Mouse (Mus musculus) embryo, embryonic 10 days (tissue): ENCODE data around the gene Camk2g.

Source experiments
- DNase-seq: peaks from one replicate; pipeline ENCODE4 v3.0.0-alpha.2; 2015; ENCODE audit warnings: low spot score

Camk2g gene

DNA sequence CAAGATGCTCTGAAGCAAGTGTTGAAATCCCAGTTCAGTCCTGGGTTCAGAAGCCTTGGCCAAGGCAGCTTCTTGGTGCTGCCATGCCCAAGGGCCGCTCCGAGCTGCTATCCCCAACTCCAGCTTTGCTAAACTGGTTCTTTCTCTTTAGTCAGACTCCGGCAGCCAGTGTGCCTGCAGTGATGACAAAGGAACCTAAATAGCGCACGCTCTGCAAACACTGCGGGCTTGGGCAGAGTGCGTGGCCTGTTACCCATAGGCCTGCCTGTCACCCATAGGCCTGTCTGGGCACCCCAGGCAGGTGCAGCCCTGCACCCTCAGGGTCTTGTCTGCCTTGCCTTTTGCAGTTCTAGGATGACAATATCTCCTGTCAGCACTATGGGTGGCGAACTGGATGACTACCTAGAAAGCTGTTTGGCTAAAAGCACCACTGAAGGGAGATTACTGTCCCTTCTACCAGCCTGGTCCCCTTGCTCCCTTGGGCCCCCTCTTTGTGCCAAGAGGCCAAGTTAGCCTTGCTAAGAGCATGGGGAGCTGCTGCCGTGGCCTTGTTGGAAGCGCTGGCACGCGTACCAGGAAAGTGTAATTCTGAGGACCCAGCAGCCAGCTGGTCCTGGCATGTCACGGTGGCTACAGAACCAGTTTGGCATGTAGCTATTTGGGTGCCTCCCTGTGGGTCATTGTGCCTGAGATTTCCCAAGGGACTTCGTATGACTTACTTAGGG is 12.4 kb upstream of the Camk2g start:
- no peak for DNase-seq

DNA sequence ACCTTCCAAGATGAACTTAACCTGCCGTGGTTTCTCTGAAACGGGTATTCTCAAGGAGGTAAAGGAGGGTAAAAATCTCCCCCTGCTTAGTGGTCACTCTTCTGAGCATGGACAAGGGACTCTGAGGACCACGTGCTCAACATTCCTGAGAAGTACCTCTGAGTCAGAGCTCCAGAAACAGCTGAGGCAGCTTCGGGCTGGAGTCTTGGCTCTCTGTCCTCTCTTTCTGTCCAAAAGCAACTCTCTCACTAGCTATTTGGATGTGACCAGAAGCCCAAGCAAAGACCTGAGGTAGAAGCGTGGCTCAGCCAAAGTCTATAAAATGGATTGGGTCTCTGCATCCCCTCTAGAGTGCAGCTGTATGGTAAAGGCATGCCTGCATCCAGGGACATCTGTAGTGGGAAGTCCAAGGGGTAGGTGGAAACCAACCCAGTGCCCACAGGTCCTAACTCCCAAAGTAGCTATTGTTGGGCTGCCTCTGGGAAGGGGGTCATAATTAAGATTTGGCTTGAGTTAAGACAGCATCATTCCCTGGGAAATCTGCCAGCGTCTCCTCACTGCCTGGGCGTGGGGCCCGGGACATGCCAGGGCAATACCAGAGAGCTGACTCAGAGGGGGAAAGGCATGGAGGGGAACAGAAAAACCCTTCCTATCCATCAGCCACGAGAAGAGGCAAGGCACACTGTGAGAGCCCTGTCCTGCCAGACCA is 11.2 kb upstream of the Camk2g start:
- DNase-seq = no peak

DNA sequence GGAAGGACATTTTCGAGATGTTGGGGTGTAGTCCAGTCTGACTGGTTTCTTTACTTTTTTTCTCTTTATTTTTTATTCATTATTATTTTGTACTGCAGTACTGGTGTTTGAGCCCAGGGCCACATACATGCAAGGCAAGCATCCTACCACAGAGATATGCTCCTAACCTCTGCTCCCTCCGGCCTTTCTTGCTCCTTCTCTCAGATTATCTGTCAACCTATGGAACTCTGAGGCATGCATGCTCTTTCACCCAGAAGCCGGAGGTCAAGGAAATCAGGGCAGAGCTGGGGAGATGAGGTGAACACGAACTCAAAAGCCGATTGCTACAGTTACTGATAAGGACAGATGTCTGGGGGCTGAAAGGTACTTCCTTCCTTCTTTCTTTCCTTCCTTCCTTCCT is 10.6 kb upstream of the Camk2g start:
- no peak for DNase-seq

DNA sequence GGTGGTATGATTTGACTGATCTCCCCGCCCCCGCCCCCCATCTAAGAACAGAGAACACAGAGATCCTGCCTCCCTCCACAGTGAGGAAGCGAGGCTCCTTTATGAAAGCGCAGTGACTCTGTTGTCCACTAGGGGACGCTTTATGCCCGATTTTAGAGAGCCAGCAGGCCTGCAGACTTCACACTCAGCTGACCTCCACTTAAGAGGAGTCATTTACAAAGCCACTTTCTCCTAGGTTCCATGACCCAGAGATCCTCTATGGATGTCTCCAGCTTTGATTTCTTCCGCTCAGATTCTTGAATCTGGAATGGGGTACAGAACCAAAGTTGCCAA is 9.7 kb upstream of the Camk2g start:
- DNase-seq = peak; percentile 88

DNA sequence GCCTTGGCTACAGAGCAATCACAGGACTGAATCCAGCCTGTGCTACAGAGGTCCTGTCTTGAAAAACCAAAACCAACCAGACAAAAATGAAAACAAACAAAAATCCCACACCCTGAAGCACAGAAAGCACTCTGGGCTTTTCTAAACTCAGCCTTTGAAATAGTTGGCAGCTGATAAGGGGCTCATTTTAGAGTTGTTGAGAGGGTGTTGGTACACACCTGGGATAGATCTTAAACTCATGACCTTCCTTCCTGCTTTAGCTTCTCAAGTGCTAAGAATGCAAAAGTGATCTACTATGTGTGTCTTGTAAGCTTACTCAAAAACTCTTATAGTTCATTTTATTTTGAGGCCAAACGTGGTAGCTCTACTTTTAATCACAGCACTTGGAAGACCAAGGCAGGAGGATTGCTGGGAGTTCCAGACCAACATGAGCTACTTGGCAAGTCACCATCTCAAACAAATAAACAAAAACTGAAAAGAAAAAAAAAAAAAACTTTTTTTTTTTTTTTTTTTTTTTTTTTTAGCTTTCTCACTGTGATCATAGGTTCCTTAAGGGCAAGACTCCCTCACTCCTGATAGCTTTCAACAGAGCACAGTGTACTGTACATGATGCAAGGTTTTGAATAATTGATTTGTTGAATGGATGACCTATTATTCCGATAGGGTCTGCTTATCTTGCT is 9.2 kb upstream of the Camk2g start:
- DNase-seq = no peak

DNA sequence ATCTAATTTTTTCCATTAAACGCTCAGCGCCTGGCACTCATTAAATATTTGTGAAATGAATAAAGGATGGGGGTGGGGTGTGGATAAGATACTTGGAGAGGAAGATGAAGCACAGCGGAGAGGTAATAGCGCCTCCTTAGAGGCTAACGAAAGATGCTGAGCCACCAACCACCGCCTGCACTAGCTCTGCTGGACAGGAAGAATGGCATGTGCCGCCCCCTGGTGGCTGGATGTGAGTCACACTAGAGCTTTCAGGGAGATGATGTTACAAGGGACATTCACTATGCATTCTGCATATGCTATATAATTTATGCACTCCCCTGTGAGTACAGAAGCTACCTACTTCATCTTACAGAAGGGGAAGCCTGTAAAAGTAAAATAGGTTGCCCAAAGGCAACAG is 4.9 kb upstream of the Camk2g start:
- DNase-seq = peak; percentile 93

DNA sequence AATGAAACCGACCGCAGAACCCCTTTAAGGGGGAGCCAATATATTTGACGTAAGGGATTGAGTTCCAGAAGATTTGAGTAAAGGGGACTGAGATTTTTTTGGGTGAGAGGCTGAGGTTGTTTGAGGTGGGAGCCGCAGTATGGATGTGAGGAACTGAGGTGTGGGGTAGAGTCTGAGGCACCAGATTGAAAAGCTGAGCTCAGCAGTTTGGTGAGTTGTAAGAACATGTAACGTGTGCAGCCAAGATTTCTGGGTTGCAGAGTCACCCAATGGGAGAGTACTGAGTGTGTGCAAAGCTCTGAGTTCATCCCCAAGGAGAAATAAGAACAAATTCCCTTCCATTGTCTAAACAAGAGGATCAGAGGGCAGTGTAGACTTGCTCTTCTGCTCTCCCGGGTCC is 4.4 kb upstream of the Camk2g start:
- no peak for DNase-seq

DNA sequence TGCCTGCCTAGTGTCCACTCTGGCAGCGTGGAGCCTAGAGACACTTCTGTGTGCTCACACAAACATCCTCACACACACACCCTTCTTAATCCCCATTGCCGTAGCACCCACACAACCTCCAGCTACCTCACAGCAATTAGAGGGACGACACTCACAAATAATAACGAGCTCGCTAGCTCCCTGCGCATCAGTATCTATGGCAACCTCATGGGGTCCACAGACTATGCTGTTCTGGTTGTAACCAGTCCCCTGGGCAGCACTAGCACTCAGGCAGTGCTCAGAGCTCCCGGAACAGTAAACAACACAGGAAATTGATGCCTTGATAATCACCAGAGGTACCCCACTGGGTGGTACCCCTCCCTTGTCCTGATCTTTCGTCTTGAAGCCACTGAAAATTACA is 2.8 kb upstream of the Camk2g start:
- peak; percentile 23 for DNase-seq

DNA sequence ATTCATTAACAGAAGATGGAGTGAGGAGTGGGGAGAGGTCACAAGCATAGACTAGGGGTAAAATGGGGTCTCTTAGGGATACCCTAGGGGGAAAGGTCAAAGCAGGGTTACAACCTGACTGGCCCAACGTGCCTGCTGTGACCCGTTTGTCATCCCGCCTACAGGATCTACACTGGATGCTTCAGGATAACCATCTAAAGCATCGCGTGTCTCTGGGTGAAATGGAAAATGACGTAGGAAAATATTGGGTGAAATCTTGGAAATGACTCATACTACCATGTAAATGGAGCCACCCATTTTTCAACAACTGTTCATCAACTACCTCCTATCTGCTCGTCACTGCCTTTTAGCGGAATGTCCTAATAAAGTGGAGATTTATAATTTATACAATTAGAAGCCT is 2.3 kb upstream of the Camk2g start:
- no peak for DNase-seq

DNA sequence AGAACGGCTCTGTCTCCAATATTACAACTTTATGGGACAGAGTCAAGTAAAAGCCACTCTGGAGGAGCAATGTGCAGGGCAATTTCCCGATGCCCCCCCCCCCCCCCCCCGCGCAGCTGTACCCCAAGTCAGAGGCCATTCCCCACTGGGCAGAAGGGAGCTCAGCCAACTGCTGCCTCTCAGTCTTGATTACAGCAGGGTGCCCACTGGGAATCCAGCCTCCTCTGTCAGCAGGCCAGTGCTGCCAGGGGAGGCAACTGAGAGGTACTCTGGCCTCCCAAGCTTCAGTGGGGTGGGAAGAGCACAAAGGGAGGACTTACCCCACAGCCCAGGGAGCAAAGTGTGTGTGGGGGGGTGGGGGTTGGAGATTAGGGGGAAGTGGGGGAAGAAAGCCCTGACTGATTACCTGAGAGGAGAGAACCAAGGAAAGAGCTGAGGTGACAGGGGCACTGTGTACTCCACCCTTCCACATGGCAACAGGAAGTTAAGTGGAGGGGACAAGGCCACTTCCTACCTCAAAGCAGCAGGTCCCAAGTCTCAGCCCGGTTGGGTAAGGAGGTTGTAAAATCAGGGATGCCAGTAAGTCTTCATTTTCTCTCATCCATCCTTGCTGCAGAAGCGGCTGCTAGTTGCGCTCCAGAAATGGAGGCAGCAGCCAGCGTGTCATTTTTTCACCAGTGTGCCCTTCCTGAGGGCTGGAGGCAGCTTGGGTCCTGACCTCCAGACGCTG is 1.7 kb upstream of the Camk2g start:
- DNase-seq = no peak

DNA sequence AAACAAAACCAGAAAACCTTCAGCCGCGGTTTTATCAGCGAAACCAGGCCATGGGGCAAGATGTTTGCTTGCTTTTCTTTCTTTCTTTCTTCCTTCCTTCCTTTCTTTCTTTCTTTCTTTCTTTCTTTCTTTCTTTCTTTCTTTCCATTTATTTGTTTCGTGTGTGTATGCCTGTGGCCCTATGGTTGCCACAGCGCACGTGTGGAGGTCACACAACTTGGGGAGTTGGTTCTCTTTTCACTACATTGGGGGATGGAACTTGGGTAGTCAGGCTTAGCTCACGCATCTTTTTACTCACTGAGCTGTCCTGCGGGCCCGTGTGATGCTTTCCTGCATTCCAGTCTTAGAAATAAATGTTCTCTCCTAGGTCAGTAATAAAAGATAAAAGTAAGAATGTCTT is 701 bp upstream of the Camk2g start:
- DNase-seq = peak; percentile 11

DNA sequence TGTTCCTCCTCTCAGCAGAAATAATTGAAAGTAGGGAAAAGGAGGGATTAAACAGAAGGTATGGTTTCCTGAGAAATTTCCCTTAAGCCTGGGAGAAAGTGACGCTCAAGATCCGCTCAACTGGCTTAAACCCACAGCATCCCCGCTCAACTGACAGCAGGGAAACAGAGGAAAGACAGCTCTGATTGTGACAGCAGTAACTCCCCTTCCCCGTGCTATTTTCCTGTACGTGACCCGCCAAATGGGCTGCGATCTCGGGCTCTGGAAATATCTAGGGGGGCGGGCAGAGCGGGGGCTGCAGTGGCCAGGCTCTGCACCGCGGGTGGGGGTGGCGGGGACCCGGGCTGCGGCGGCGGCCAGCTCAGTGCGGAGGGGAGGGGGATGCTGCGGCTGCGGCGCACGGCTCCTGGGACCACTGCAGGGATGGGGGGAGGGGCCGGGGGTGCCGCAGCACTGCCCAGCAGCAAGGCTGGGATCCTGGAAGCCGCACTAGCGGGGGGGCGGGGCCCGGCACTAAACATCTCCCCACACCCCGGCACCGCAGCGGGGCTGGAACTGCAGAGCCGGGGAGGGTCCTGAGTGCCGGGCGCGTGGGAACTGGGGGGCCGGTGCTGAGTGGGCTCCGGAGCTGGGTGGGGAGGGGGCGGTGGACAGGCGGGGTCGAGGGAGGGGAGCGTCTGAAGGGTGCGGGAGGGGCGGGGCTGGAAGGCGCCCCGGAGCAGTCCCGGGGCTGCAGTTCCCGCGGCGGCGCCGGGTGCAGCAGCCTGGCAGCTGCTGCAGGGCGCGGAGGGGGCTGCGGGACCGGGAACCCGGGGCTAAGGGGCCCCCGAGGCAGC is 748 bp downstream of the Camk2g start:
- peak; percentile 42 for DNase-seq

DNA sequence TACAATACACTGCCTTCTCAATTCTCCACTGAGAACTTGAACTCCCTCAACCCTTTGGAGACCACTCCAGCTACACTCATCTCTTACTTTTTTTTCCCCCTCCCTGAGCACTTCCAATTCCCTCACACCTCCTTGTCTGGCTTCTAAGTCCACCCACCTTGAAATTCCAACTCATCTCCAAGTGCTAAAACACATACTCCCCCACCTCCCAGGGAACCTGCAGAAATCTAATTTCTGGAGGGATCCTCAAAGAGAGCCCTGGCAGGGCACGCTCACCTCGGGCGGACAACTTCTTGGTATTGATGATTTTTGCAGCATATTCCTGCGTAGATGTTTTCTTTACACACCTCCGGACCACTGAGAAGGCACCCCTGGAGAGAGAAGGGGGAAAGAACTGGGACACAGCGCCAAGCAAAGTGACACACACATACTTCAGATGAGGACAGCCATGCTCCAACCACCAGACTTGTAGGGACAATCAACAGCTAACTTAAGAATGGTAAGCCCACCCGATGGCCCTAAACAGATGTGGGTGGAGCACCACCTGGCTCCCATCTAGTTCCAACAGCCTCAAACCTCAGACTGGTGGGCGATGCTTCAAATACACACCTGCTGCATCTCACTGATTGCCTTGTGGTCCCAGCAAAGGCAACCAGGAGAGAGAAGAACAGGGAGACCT is 1.5 kb downstream of the Camk2g start:
- peak; percentile 7 for DNase-seq

DNA sequence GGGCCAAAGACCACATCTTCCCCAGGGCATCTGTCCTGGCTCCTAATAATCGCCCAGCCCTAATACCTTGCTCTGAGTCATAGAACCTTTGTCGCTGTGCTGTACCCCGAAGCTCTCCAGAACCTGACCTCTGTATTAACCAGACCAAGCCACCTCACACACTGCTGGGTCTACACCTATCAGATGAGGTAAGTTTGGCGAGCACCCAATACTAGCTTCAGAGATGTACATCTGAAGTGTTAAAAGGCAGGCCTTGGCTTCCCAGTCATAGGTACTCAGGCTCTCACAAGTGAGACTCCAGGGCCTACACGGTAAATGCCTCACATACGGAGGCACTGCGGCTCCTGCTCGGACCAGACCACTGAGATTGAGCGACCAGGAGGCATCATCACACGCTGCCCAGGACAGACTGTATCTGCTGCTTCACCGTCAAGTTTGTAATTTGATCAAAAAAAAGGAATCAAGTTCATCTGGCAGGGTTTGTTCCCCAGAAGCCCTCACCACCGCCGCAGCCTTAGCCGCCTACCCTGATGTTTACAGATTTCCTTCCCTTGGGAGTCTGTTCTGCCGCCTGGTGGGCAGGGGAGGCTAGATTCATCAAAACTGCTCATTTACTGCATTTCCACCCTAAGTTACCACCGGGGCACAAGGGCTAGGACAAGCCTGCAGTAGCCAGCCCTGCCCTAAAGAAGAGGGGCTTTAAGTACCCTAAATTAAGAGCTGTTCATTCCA is 2.2 kb downstream of the Camk2g start:
- no peak for DNase-seq

DNA sequence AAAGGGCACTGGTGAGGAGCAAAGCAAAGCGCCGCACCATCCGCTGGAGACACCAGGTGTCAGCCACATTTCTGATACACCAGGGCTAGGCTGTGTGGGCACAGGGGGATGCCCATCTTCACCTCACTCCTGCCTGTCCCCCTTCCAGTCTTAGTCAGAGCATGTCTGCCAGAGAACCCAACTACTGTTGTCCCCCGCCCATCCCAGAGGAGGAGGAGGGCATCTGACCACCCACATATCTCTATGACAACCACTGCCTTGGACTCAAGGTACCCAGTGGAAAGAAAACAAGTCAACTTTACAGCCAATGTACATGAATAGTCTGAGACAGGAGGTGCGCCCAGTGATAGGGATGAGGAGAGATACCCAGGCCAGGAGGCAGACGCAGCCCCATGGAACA is 2.9 kb downstream of the Camk2g start:
- no peak for DNase-seq

DNA sequence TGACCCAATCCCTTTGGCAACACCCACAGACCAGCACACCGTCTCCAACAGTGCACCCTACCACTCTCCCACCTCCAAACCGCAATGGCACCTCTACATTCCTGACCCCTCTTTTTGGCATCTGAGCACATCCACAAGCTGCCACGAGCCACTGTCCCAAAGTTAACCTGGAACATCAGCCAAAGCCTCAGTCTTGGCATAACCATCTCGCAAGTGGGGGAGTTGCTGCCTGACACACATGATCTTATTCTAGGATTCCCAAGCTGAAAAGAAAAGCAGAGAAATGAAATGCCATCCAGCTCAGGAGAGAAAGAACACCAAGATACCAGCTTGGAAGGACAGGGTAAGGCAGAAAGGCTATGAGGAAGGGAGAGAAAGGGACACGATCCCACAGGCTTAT is 3.4 kb downstream of the Camk2g start:
- DNase-seq = no peak

DNA sequence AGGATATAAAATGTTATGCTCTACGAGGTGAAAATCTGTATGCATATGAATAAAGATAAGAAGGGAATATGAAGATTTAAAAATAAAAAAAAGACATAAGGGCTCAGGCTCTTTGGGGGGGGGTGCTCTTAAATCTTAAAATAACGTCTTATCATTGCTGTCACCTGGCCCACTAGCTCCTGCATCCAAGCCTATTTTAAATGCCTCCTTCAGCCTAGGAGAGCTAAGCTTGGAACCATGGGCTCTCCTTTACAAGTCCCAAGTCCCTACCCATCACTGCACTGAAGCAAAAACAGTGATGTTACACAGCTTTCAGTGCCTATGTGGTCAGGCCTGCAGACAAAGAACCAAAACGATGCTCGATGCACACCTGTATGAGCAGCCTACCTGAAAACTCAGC is 4.3 kb downstream of the Camk2g start:
- no peak for DNase-seq

DNA sequence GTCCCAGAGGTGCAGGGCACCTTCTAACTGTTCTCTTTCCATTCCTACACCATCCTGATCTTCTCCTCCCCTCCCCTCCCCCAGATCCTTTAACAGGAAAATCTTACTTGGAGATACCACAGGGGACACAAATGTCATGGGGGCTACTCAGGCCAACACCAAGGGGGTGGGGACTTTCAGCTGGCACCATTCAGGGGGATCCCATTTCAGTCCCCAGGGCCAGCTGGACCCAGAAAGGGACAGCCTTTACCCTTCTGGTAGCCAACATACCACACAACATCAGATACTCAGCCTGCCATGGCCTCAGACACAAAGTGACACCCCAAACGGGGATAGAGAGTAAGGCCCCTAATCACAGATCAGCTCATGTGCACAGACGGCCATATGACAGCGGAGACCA is 5.7 kb downstream of the Camk2g start:
- no peak for DNase-seq

DNA sequence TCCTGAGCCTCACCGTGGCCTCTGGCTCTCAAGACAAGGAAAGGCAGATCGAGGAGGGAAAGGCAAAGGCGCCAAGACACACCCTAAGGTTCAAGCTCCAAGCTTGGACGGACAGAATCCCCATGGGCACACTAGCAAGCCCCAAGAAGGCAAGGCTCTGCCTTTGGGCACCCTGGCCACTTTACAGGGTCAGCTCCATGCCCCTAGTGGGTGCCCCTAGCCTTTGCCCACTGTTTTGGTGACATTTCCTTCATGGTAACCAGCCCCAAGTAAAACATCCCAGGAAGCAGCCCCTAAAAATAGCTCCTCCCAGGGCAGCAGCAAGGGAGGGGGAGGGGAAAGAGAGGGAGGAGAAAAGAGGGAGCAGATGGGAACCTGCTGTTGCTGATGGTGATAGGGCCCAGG is 7.3 kb downstream of the Camk2g start:
- DNase-seq = no peak

DNA sequence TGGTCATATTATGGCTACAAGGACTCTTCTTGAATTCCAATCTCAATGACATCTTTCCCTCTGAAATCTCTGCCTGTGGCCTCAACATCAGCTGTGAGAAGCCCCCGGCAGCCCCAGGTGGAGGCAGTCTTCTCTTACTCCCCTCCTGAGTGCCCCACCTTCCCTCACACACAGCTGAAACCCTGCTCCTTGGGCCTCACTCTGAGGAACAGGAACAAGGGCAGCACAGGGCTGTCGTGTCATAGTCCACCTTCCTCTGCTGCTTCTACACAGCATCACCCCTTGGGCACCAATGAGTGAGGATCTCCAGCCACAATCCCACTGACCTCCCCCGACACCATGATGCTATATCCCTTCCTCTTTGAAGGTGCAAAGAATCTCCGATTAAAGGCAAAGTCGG is 7.9 kb downstream of the Camk2g start:
- DNase-seq = no peak

DNA sequence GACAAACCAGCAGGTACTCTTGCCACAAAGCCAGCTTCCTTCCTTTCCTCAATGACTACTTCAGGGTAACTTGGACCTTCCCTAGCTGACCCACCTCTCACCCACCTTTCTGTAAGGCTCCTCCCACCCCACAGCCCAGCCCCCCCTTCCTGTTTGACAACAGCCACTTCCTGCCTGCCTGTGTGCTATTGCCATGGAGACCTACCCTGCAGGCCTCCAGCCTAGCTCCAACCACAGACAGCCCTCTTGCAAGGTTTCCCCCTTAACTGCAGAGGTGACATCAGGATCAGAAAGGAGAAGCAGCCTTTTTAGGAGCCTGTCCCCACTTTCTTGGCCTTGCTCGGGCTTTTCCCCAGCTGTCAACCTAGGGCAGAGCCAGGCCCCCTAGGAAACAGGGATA is 8.7 kb downstream of the Camk2g start:
- peak; percentile 8 for DNase-seq
